Mouse (Mus musculus): Measurements from ENCODE around the gene Hbb-bh2. TPM values are rescaled to one million over a fixed set of nuclear protein-coding genes. Genes with fewer than 3 reads are reported as not detected.

Gene Hbb-bh2
- polyA plus RNA-seq, 1 experiment: not detected

- no peak overlapping the region for H3K4me3 ChIP-seq (ENCODE audit: insufficient read depth, poor library complexity, severe bottlenecking)
- H3K79me3 ChIP-seq (ENCODE audit: low read depth): no peaks in the 10 kb centered on the region
- H3ac ChIP-seq (ENCODE audit: control insufficient read depth, insufficient read length, low read depth): no peak overlapping the region
- no peaks in the 10 kb centered on the region for H3K27me3 ChIP-seq (ENCODE audit: control insufficient read depth, insufficient read depth, insufficient read length)
- no peaks in the 10 kb centered on the region for H3K79me2 ChIP-seq (ENCODE audit: control insufficient read depth, insufficient read depth)
- TF ChIP-seq USF1 (IDR thresholded peaks at IDR 0.05; ENCODE audit: low read depth): no peak
- TF ChIP-seq FOSL1 (IDR thresholded peaks at IDR 0.05; ENCODE audit: insufficient read depth, low read length, poor library complexity, severe bottlenecking): no peak
- no peak for TF ChIP-seq CTCF (IDR thresholded peaks at IDR 0.05; ENCODE audit: control insufficient read depth, insufficient read depth, insufficient read length)
- TF ChIP-seq MYOG (IDR thresholded peaks at IDR 0.05; ENCODE audit: control insufficient read depth, extremely low read depth, insufficient read length): no peak
- no peak for TF ChIP-seq CEBPB (IDR thresholded peaks at IDR 0.05; ENCODE audit: low read depth)
- no peak for TF ChIP-seq MYOD1 (IDR thresholded peaks at IDR 0.05; ENCODE audit: control insufficient read depth, insufficient read length, low read depth)
- TF ChIP-seq MAX (IDR thresholded peaks at IDR 0.05): no peak
- no peaks in the 10 kb centered on the region for H3K36me3 ChIP-seq (ENCODE audit: control insufficient read depth, insufficient read depth)
These were observed 33.5 kb downstream of the Hbb-bh2 start for GRCm38 (mm10) chr7:103806856-103807255.

GRCm38 (mm10) chr7:103792669-103793388 is 47.5 kb downstream of the Hbb-bh2 start:
- no peak for TF ChIP-seq MYOG (IDR thresholded peaks at IDR 0.05; ENCODE audit: control insufficient read depth, extremely low read depth, insufficient read length)
- no peak for TF ChIP-seq USF1 (IDR thresholded peaks at IDR 0.05; ENCODE audit: low read depth)
- TF ChIP-seq MYOD1 (IDR thresholded peaks at IDR 0.05; ENCODE audit: control insufficient read depth, insufficient read length, low read depth): no peak
- no peak for TF ChIP-seq FOSL1 (IDR thresholded peaks at IDR 0.05; ENCODE audit: insufficient read depth, low read length, poor library complexity, severe bottlenecking)
- TF ChIP-seq CEBPB (IDR thresholded peaks at IDR 0.05; ENCODE audit: low read depth): no peak
- no peak for TF ChIP-seq CTCF (IDR thresholded peaks at IDR 0.05; ENCODE audit: control insufficient read depth, insufficient read depth, insufficient read length)
- no peak for TF ChIP-seq MAX (IDR thresholded peaks at IDR 0.05)
- no peaks in the 10 kb centered on the region for H3K36me3 ChIP-seq (ENCODE audit: control insufficient read depth, insufficient read depth)
- H3K79me2 ChIP-seq (ENCODE audit: control insufficient read depth, insufficient read depth): no peaks in the 10 kb centered on the region
- H3K4me3 ChIP-seq (ENCODE audit: insufficient read depth, poor library complexity, severe bottlenecking): no peak overlapping the region
- no peak overlapping the region for H3ac ChIP-seq (ENCODE audit: control insufficient read depth, insufficient read length, low read depth)
- no peaks in the 10 kb centered on the region for H3K27me3 ChIP-seq (ENCODE audit: control insufficient read depth, insufficient read depth, insufficient read length)
- no peaks in the 10 kb centered on the region for H3K79me3 ChIP-seq (ENCODE audit: low read depth)

- Histone ChIP-seq H3ac (ENCODE audit: control insufficient read depth, insufficient read length, low read depth) (no peak within 1 kb of the TSS), H3K36me3 (ENCODE audit: control insufficient read depth, insufficient read depth) (no peaks in the 10 kb centered on the region), H3K27me3 (ENCODE audit: control insufficient read depth, insufficient read depth, insufficient read length) (no peaks in the 10 kb centered on the region), H3K4me3 (ENCODE audit: insufficient read depth, poor library complexity, severe bottlenecking) (no peak within 1 kb of the TSS), H3K79me2 (ENCODE audit: control insufficient read depth, insufficient read depth) (no peaks in the 10 kb centered on the region), H3K79me3 (ENCODE audit: low read depth) (no peaks in the 10 kb centered on the region)
- TF ChIP-seq MAX (IDR thresholded peaks at IDR 0.05) (no peak), CEBPB (IDR thresholded peaks at IDR 0.05; ENCODE audit: low read depth) (no peak), FOSL1 (IDR thresholded peaks at IDR 0.05; ENCODE audit: insufficient read depth, low read length, poor library complexity, severe bottlenecking) (no peak), MYOD1 (IDR thresholded peaks at IDR 0.05; ENCODE audit: control insufficient read depth, insufficient read length, low read depth) (no peak), USF1 (IDR thresholded peaks at IDR 0.05; ENCODE audit: low read depth) (no peak), CTCF (IDR thresholded peaks at IDR 0.05; ENCODE audit: control insufficient read depth, insufficient read depth, insufficient read length) (no peak), MYOG (IDR thresholded peaks at IDR 0.05; ENCODE audit: control insufficient read depth, extremely low read depth, insufficient read length) (no peak)
These were observed 48.6 kb downstream of the Hbb-bh2 start, which contains the start of gene Olfr67 for GRCm38 (mm10) chr7:103791721-103792120. Olfr67 (minus strand) TSS chr7:103791821.

Other genes starting within 250 kb of the Hbb-bh2 start
- gene Olfr619, start 239.9 kb downstream of the Hbb-bh2 start, polyA plus RNA-seq (2012; fragmentation: generic; extraction: Trizol): not detected
- not detected for gene Olfr620, start 228.0 kb downstream of the Hbb-bh2 start, polyA plus RNA-seq (2012; fragmentation: generic; extraction: Trizol)
- not detected for gene Olfr622, start 197.8 kb downstream of the Hbb-bh2 start, polyA plus RNA-seq (2012; fragmentation: generic; extraction: Trizol)
- not detected for gene Olfr623, start 176.8 kb downstream of the Hbb-bh2 start, polyA plus RNA-seq (2012; fragmentation: generic; extraction: Trizol)
- under 0.01 TPM for gene Olfr624, start 169.3 kb downstream of the Hbb-bh2 start, polyA plus RNA-seq (2012; fragmentation: generic; extraction: Trizol)
- gene Olfr625-ps1, start 157.8 kb downstream of the Hbb-bh2 start, polyA plus RNA-seq (2012; fragmentation: generic; extraction: Trizol): not detected
- not detected for gene Olfr243, start 125.8 kb downstream of the Hbb-bh2 start, polyA plus RNA-seq (2012; fragmentation: generic; extraction: Trizol)
- gene Olfr628, start 110.1 kb downstream of the Hbb-bh2 start, polyA plus RNA-seq (2012; fragmentation: generic; extraction: Trizol): not detected
- not detected for gene Olfr629, start 95.6 kb downstream of the Hbb-bh2 start, polyA plus RNA-seq (2012; fragmentation: generic; extraction: Trizol)
- not detected for gene Olfr630, start 83.2 kb downstream of the Hbb-bh2 start, polyA plus RNA-seq (2012; fragmentation: generic; extraction: Trizol)
- gene Olfr69, start 68.9 kb downstream of the Hbb-bh2 start, polyA plus RNA-seq (2012; fragmentation: generic; extraction: Trizol): not detected
- gene Olfr68, start 60.8 kb downstream of the Hbb-bh2 start, polyA plus RNA-seq (2012; fragmentation: generic; extraction: Trizol): not detected
- not detected for gene Olfr67, start 48.7 kb downstream of the Hbb-bh2 start, polyA plus RNA-seq (2012; fragmentation: generic; extraction: Trizol)
- not detected for gene Hbb-bt, start 26.5 kb downstream of the Hbb-bh2 start, polyA plus RNA-seq (2012; fragmentation: generic; extraction: Trizol)
- not detected for gene Hbb-bs, start 12.4 kb downstream of the Hbb-bh2 start, polyA plus RNA-seq (2012; fragmentation: generic; extraction: Trizol)
- not detected for gene Hbb-bh1, start 2.6 kb upstream of the Hbb-bh2 start, polyA plus RNA-seq (2012; fragmentation: generic; extraction: Trizol)
- gene Hbb-y, start 12.7 kb upstream of the Hbb-bh2 start, polyA plus RNA-seq (2012; fragmentation: generic; extraction: Trizol): not detected
- not detected for gene Olfr66, start 45.7 kb upstream of the Hbb-bh2 start, polyA plus RNA-seq (2012; fragmentation: generic; extraction: Trizol)
- gene Olfr64, start 54.0 kb upstream of the Hbb-bh2 start, polyA plus RNA-seq (2012; fragmentation: generic; extraction: Trizol): not detected
- not detected for gene Olfr65, start 63.0 kb upstream of the Hbb-bh2 start, polyA plus RNA-seq (2012; fragmentation: generic; extraction: Trizol)
- not detected for gene Olfr631, start 88.3 kb upstream of the Hbb-bh2 start, polyA plus RNA-seq (2012; fragmentation: generic; extraction: Trizol)
- not detected for gene Olfr632, start 93.8 kb upstream of the Hbb-bh2 start, polyA plus RNA-seq (2012; fragmentation: generic; extraction: Trizol)
- gene Olfr633, start 103.9 kb upstream of the Hbb-bh2 start, polyA plus RNA-seq (2012; fragmentation: generic; extraction: Trizol): not detected
- not detected for gene Olfr635, start 130.6 kb upstream of the Hbb-bh2 start, polyA plus RNA-seq (2012; fragmentation: generic; extraction: Trizol)
- not detected for gene Olfr638, start 158.2 kb upstream of the Hbb-bh2 start, polyA plus RNA-seq (2012; fragmentation: generic; extraction: Trizol)
- gene Olfr639, start 176.8 kb upstream of the Hbb-bh2 start, polyA plus RNA-seq (2012; fragmentation: generic; extraction: Trizol): not detected
- not detected for gene Olfr640, start 185.1 kb upstream of the Hbb-bh2 start, polyA plus RNA-seq (2012; fragmentation: generic; extraction: Trizol)
- gene Olfr641, start 194.9 kb upstream of the Hbb-bh2 start, polyA plus RNA-seq (2012; fragmentation: generic; extraction: Trizol): not detected
- gene Olfr642, start 212.1 kb upstream of the Hbb-bh2 start, polyA plus RNA-seq (2012; fragmentation: generic; extraction: Trizol): not detected
- not detected for gene 4930516K23Rik, start 220.9 kb upstream of the Hbb-bh2 start, polyA plus RNA-seq (2012; fragmentation: generic; extraction: Trizol)
- gene Olfr644, start 231.3 kb upstream of the Hbb-bh2 start, polyA plus RNA-seq (2012; fragmentation: generic; extraction: Trizol): not detected
- not detected for gene Olfr645, start 244.9 kb upstream of the Hbb-bh2 start, polyA plus RNA-seq (2012; fragmentation: generic; extraction: Trizol)

Measured in C2C12 (cell line).